Mouse (Mus musculus) ES-E14 (cell line): Measurements from ENCODE around the gene Dcaf12.

Experiments
- CHD2 ChIP-seq: IDR thresholded peaks from 2 replicates; pipeline ENCODE4 v1.6.1; 2014; ENCODE audit warnings: mild to moderate bottlenecking, low read depth, low read length, inconsistent platforms
- HCFC1 ChIP-seq: IDR thresholded peaks from 2 replicates; pipeline ENCODE4 v1.6.1; 2012; ENCODE audit warnings: low read length, inconsistent platforms, borderline replicate concordance; ENCODE audit not compliant: insufficient read depth
- MAFK ChIP-seq: IDR thresholded peaks from 2 replicates; pipeline ENCODE4 v1.6.1; 2014; ENCODE audit warnings: mild to moderate bottlenecking, low read depth, low read length, inconsistent platforms; ENCODE audit not compliant: insufficient read depth
- ZNF384 ChIP-seq: IDR thresholded peaks from 2 replicates; pipeline ENCODE4 v1.6.1; 2012; ENCODE audit warnings: low read depth, low read length, inconsistent platforms

DNA sequence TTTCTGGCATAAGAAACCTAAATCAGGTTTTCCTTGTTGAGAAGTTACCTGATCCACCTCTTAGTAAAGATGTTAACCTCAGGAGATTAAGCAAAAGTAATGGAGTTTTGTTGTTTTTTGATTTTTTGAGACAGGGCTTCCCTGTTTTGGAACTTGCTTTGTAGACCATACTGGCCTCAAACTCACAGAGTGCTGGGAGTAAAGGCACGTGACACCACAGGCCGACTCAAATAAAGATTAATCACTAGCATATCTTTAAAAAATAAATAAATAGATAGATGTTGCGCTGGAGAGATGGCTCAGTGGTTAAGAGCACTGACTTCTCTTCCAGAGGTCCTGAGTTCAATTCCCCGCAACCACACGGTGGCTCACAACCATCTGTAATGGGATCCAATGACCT lies 38.8 kb downstream of the Dcaf12 start:
- no peak for TF ChIP-seq CHD2
- no peak for TF ChIP-seq HCFC1
- TF ChIP-seq MAFK, result no peak
- TF ChIP-seq ZNF384, result no peak
